Mouse (Mus musculus) layer of hippocampus, postnatal 25 days (tissue): ENCODE data around the gene Cntrl. TPM values are rescaled to one million over a fixed set of nuclear protein-coding genes. Genes with fewer than 3 reads are reported as not detected.

ENCODE experiments used
- DNase-seq, 2 experiments: peaks; one replicate each; pipeline ENCODE4 v3.0.0; 2022; ENCODE audit warnings: mixed read lengths in 2 of 2, low spot score in 1 of 2; ENCODE audit errors: extremely low spot score in 1 of 2
- total RNA-seq, 2 experiments: library from RNA; stranded (reverse); gene quantifications; 2 replicates each; pipeline ENCODE4 v1.2.3; 2021

Gene Cntrl
- total RNA-seq, 2 experiments from 2014 or later: 7.2 to 12.2 TPM

- DNase-seq: no peak
Observed at GRCm38 (mm10) chr2:35213345-35213910, 104.1 kb downstream of the Cntrl start.

GRCm38 (mm10) chr2:35214881-35215358 is 105.6 kb downstream of the Cntrl start:
- DNase-seq: peak; percentile 75 to 91

- no peak for DNase-seq
Observed at GRCm38 (mm10) chr2:35215363-35215762, 106.1 kb downstream of the Cntrl start.

- no peak for DNase-seq
Observed at GRCm38 (mm10) chr2:35216701-35217100, 107.4 kb downstream of the Cntrl start.

GRCm38 (mm10) chr2:35218736-35219135 is 109.4 kb downstream of the Cntrl start:
- DNase-seq: no peak

- no peak for DNase-seq
Observed at GRCm38 (mm10) chr2:35222822-35223391, 113.6 kb downstream of the Cntrl start.

GRCm38 (mm10) chr2:35224285-35224684 is 115.0 kb downstream of the Cntrl start:
- no peak for DNase-seq

- DNase-seq: no peak
Observed at GRCm38 (mm10) chr2:35228145-35228544, 118.9 kb downstream of the Cntrl start.

Other genes starting within 250 kb of the Cntrl start
- under 1 TPM; 0.44 to 0.49 TPM for gene Cutal, start 235.1 kb upstream of the Cntrl start, total RNA-seq
- gene Psmd5, start 234.5 kb upstream of the Cntrl start, total RNA-seq: 10 to 100 TPM; 40.2 to 46.1 TPM
- gene Phf19, start 195.5 kb upstream of the Cntrl start, total RNA-seq: 1 to 10 TPM in 1 of 2 experiments, under 1 TPM in 1; 0.76 to 1.7 TPM
- 1 to 10 TPM; 1.7 to 3.3 TPM for gene Traf1, start 147.7 kb upstream of the Cntrl start, total RNA-seq
- gene Hc, start 48.1 kb upstream of the Cntrl start, total RNA-seq: under 1 TPM in 1 of 2 experiments, not detected in 1; 0.40 TPM
- gene AI182371, start 7.9 kb upstream of the Cntrl start, total RNA-seq: under 1 TPM in 1 of 2 experiments, not detected in 1; 0.59 TPM
- 100 to 1,000 TPM; 235 to 236 TPM for gene Rab14, start 91.6 kb downstream of the Cntrl start, total RNA-seq
- gene Gsn, start 146.9 kb downstream of the Cntrl start, total RNA-seq: 100 to 1,000 TPM; 114 to 138 TPM
- 1 to 10 TPM; 8.0 to 8.9 TPM for gene Stom, start 227.5 kb downstream of the Cntrl start, total RNA-seq